Mouse (Mus musculus) forebrain, embryonic 15.5 days (tissue): ENCODE results near the gene Tns1. TPM values are rescaled to one million over a fixed set of nuclear protein-coding genes. Genes with fewer than 3 reads are reported as not detected.

Experiments
- ATAC-seq: fragments of 200-750 bp; cut with Nextera tagmentation; replicated peaks from 2 replicates; pipeline ENCODE4 v1.8.0; 2017; ENCODE audit warnings: mild to moderate bottlenecking, moderate TSS enrichment, moderate library complexity
- H3K27ac ChIP-seq: fragments of 300-500 bp; sonication (generic); replicated peaks from 2 replicates; pipeline ENCODE4 v1.5.1; 2015; ENCODE audit warnings: mild to moderate bottlenecking, inconsistent platforms
- H3K27me3 ChIP-seq: fragments of 300-500 bp; sonication (generic); 2 replicates; pipeline ENCODE4 v1.6.1; 2015; ENCODE audit warnings: inconsistent platforms
- H3K36me3 ChIP-seq: fragments of 300-500 bp; sonication (generic); 2 replicates; pipeline ENCODE4 v1.6.1; 2015; ENCODE audit warnings: mild to moderate bottlenecking, inconsistent platforms
- H3K4me1 ChIP-seq: fragments of 300-500 bp; sonication (generic); 2 replicates; pipeline ENCODE4 v1.6.1; 2015; ENCODE audit warnings: inconsistent platforms
- H3K4me2 ChIP-seq: fragments of 300-500 bp; sonication (generic); replicated peaks from 2 replicates; pipeline ENCODE4 v1.6.1; 2015; ENCODE audit warnings: mild to moderate bottlenecking, inconsistent platforms
- H3K4me3 ChIP-seq: fragments of 300-500 bp; sonication (generic); 2 replicates; pipeline ENCODE4 v1.5.1; 2015; ENCODE audit warnings: mild to moderate bottlenecking, inconsistent platforms
- H3K9ac ChIP-seq: fragments of 300-500 bp; sonication (generic); replicated peaks from 2 replicates; pipeline ENCODE4 v1.6.1; 2015; ENCODE audit warnings: mild to moderate bottlenecking, inconsistent platforms
- H3K9me3 ChIP-seq: fragments of 300-500 bp; sonication (generic); 2 replicates; pipeline ENCODE4 v1.6.1; 2016; ENCODE audit warnings: inconsistent platforms
- WGBS: fragments of 180-500 bp; shearing (Covaris S2); methylation state at CpG from one replicate; pipeline ENCODE4 v1.1.7; 2015; ENCODE audit warnings: mixed read lengths; 5-methylcytosine and 5-hydroxymethylcytosine counted together
- polyA plus RNA-seq: library from polyadenylated mRNA; unstranded; fragments of >200 nt; fragmentation: Nextera tagmentation; extraction: Ambion mirVana; gene quantifications from 2 replicates; pipeline ENCODE4 v1.2.1, GENCODE M21; 2015

The Tns1 gene
- polyA plus RNA-seq, 1 experiment from 2014 or later, result 6.0 TPM

DNA sequence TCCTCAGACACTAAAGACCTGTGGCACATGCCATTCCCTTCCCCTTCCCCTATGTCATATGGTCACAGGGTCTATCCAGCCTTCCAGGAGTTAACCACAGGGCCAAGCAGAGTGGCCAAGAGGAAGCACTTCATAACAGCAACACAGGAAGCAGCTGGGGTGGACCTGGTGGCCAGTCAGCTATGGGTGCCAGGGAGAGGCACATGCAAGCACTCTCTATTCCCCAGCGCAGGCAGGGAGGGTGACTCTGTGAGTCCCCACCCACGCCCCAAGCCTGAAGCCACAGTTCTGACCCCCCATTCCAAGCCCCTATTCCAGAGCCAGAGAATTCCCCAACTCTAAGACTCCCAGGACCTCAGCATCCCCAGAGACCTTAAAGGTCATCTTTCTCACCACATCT lies 89.5 kb downstream of the Tns1 start:
- ATAC-seq, result no peak

DNA sequence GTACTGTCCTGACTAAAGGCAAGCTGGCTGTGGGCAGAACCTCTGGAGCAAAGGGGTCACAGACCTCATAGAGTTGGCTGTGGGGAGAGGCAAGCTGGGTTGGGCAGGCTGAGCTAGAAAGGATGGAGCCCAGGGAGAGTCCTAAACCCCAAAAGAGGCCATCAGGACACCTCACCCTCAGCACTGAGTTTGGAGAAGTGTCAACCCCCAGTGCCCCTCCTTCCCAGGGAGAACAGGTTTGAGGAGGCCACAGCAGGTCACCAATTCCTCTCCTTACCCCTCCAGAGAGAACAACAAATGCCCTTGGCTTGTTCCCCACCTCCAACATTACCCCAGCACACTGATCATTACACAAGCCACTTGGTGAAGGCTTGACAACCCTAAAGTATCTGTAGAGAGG lies 90.0 kb downstream of the Tns1 start:
- Histone ChIP-seq H3K4me2 (no peak overlapping the region), H3K4me1 (peaks cover 25% of the 10 kb centered on the region), H3K27ac (no peak overlapping the region), H3K9me3 (no peaks in the 10 kb centered on the region), H3K36me3 (no peaks in the 10 kb centered on the region), H3K4me3 (no peak overlapping the region), H3K9ac (no peak overlapping the region), H3K27me3 (peaks cover 12% of the 10 kb centered on the region; the same call in 1 of the 2 replicates)
- no peak for ATAC-seq

More for the DNA sequence above, 89.5 kb downstream of the Tns1 start:
- Histone ChIP-seq H3K4me1 (peaks cover 25% of the 10 kb centered on the region), H3K27me3 (peaks cover 12% of the 10 kb centered on the region; the same call in 1 of the 2 replicates), H3K9me3 (no peaks in the 10 kb centered on the region), H3K27ac (no peak overlapping the region), H3K4me3 (no peak overlapping the region), H3K36me3 (no peaks in the 10 kb centered on the region), H3K4me2 (no peak overlapping the region), H3K9ac (no peak overlapping the region)
- 85% methylated on average over 2 of the region's 2 CpGs for WGBS

DNA sequence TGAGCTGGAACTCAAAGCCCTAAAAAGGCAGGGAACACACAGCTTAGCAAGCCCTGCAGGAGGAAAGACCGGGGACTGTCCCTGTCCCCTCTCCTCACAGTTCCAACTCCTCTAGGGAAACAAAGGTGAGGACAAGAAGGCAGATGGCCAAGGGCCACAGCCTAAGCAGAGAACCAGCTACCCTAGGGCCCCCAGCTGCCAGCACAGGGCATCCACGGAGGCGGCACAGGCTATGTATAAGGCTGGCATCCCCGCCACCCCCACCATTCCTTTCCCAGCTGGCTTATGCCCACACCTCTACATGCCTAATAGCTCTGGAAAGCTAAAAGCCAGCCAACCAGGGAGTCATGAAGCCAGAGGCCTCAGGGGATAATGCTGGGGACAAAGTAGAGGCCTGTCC lies 90.8 kb downstream of the Tns1 start:
- H3K27me3 ChIP-seq, result peaks cover 12% of the 10 kb centered on the region; the same call in 1 of the 2 replicates
- no peaks in the 10 kb centered on the region for H3K36me3 ChIP-seq
- no peak for ATAC-seq
- no peak overlapping the region for H3K4me2 ChIP-seq
- no peaks in the 10 kb centered on the region for H3K9me3 ChIP-seq
- WGBS, result 85% methylated on average over 4 of the region's 4 CpGs
- H3K4me1 ChIP-seq, result peaks cover 25% of the 10 kb centered on the region
- no peak overlapping the region for H3K4me3 ChIP-seq
- H3K27ac ChIP-seq, result 0 out of 2 replicates have a peak overlapping the region, but pooled peaks have one; percentile 8
- no peak overlapping the region for H3K9ac ChIP-seq

DNA sequence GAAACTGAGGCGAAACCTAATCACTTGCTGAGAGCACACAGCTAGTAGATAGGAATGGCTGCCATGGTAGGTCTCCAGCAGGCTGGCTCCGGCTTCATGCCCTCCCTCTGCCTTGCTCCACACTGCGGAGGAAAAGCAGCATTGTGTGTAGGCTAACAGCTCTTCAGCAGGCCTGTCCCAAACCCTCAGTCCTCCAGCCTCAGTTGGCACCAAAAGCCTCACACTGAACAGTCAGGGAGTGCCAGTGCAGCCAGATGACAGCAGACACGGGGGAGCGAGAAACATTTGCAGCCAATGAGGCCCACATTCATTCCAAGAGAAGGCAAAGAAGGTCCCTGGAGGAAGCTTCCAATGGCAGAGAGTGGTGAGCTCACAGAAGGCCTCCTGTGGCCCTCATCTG lies 91.3 kb downstream of the Tns1 start:
- H3K4me3 ChIP-seq, result no peak overlapping the region
- WGBS, result 72% methylated on average over 5 of the region's 5 CpGs
- H3K9me3 ChIP-seq, result no peaks in the 10 kb centered on the region
- no peaks in the 10 kb centered on the region for H3K36me3 ChIP-seq
- no peak overlapping the region for H3K9ac ChIP-seq
- H3K4me2 ChIP-seq, result no peak overlapping the region
- peaks cover 27% of the 10 kb centered on the region for H3K4me1 ChIP-seq
- no peak for ATAC-seq
- peaks cover 12% of the 10 kb centered on the region; the same call in 1 of the 2 replicates for H3K27me3 ChIP-seq
- 0 out of 2 replicates have a peak overlapping the region, but pooled peaks have one; percentile 8 for H3K27ac ChIP-seq

DNA sequence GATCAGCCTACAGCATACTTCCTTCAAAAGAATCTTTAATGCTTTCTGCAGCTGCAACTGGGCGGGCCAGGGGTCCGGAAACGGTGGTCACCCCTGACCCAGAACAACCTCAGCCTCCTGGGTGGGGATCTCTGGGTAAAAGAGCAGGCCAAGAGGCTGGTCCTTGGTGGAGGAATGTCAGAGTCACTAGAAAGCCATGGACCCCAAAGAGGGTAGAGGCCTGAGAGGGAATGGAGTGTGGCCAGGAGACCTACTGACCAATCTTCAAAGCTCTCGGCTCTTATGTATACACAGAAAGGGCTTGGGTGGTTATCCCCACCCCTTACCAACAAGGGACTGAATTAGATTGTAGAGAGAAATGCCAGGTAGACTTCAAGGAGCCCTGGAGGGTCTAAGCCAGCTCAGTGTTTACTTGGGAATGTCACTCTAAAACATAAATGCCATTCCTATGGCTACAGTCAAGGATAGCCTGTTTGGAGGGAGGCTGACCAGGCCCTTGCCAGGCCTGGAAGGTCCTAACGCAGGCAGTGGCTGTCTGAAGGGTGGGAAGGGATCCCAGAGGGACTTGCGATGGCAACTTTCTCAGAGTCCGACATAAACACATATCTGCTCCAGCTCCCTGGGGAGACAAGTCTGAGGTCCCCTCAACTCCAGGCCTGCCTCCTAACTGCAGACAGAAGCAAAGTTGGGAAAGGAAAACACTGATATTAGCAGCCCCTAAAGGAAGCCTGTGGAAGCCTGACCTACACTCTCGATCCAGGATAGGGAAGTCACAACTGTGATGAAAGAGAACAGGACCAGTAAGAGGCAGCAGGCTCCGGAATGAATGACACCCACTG lies 92.3 kb downstream of the Tns1 start:
- Histone ChIP-seq H3K36me3 (no peaks in the 10 kb centered on the region), H3K27me3 (peaks cover 10% of the 10 kb centered on the region; the same call in 1 of the 2 replicates), H3K4me2 (no peak overlapping the region), H3K27ac (peak overlapping the region; percentile 51), H3K9ac (no peak overlapping the region), H3K4me3 (no peak overlapping the region), H3K4me1 (peaks cover 32% of the 10 kb centered on the region), H3K9me3 (no peaks in the 10 kb centered on the region)
- 88% methylated on average over 9 of the region's 9 CpGs for WGBS
- no peak for ATAC-seq

DNA sequence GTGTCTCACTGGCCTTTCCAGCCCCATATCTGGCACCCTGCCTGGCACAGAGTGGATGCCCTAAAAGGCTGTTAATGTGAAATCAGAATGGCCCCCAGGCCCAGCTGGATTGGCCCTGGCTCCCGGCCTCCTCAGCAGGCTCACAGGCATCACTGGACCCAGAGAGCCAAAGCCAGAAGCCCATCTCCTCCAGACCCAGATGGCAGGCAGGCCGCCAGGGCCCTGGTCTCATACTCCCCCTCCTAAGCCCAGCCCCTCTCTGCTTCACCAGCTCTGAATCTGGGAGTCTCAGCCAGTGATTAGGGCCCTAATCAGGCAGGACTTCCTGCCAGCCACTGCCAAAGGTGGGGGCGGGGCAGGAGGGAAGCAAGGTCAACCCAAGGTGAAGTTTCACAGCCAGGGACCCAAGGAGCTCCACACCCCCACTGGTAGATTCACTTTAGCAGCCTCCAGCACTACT lies 93.3 kb downstream of the Tns1 start:
- no peak overlapping the region for H3K4me3 ChIP-seq
- no peak overlapping the region for H3K4me2 ChIP-seq
- WGBS, result 18% methylated on average over 3 of the region's 3 CpGs
- peak overlapping the region; percentile 51 for H3K27ac ChIP-seq
- H3K9ac ChIP-seq, result no peak overlapping the region
- peaks cover 26% of the 10 kb centered on the region for H3K4me1 ChIP-seq
- no peaks in the 10 kb centered on the region for H3K9me3 ChIP-seq
- no peaks in the 10 kb centered on the region for H3K36me3 ChIP-seq
- peak; percentile 67 for ATAC-seq
- peaks cover under 1% of the 10 kb centered on the region; the same call in 1 of the 2 replicates for H3K27me3 ChIP-seq

DNA sequence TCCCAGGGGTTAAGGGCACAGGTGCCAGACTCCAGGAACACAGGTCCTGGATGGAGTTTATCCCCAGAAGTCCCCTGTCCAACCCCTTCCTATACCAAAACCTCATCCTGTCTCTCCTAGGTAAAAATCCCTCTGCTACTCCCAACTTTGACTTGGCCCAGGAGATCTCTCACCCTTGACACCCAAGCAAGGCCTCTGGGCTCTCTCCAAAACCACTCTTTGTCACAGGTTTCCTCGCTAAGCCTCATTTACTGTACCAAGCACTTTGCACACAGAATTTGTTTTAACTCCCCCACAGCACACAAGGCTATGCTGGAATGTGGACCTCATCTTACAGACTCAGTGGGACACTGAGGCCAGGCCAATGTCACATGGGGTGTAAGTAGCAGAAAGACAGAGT lies 94.0 kb downstream of the Tns1 start:
- Histone ChIP-seq H3K4me3 (no peak overlapping the region), H3K27me3 (no peaks in the 10 kb centered on the region), H3K36me3 (no peaks in the 10 kb centered on the region), H3K4me2 (no peak overlapping the region), H3K9ac (no peak overlapping the region), H3K27ac (peak overlapping the region; percentile 51; the same call in 1 of the 2 replicates), H3K9me3 (no peaks in the 10 kb centered on the region), H3K4me1 (peaks cover 26% of the 10 kb centered on the region)
- WGBS, result 90% methylated on average over 1 of the region's 1 CpGs
- ATAC-seq, result no peak

DNA sequence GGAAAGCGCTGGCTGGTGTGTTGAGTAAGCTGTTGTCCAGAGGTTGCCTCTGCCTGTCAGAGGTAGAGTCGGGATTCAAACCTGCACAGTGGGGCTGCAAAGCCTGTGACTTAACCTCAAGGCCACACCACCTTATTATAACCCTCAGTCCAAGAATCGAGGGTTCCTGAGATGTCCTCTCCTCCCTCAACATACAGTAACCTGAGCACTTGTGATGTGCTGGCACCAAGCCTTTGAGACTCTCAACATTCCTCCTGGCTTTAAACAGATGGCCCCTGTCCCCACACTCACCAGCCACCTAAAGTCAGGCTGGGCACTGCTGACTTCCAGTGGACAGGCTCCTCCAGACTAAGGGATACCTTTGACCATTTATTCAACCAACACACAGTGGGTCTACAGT lies 94.6 kb downstream of the Tns1 start:
- no peak overlapping the region for H3K4me3 ChIP-seq
- H3K4me1 ChIP-seq, result peaks cover 26% of the 10 kb centered on the region
- H3K27me3 ChIP-seq, result no peaks in the 10 kb centered on the region
- WGBS, result 84% methylated on average over 3 of the region's 3 CpGs
- no peaks in the 10 kb centered on the region for H3K36me3 ChIP-seq
- H3K9ac ChIP-seq, result no peak overlapping the region
- H3K27ac ChIP-seq, result no peak overlapping the region
- H3K9me3 ChIP-seq, result no peaks in the 10 kb centered on the region
- ATAC-seq, result no peak
- H3K4me2 ChIP-seq, result no peak overlapping the region

DNA sequence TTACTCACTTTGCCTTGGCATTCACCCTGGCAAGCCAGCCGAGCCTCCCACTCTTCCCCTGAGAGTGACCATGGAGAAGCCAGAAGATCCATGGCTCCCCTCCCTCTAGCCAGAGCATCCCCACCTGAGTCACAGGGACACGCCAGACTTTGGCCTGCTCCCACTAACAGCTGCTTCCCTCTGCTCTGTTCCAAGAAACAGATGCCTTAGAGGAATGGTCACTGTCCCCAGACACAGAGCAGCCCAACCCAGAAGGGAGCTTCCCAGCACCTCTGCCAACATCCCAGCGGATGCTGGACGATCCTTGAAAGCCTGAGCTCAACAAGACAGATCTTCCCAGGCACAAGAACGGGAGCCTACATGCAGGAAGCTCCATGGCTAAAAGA lies 95.4 kb downstream of the Tns1 start:
- Histone ChIP-seq H3K4me3 (no peak overlapping the region), H3K27me3 (no peaks in the 10 kb centered on the region), H3K9me3 (no peaks in the 10 kb centered on the region), H3K4me2 (no peak overlapping the region), H3K9ac (no peak overlapping the region), H3K4me1 (peaks cover 26% of the 10 kb centered on the region), H3K27ac (no peak overlapping the region), H3K36me3 (no peaks in the 10 kb centered on the region)
- 81% methylated on average over 5 of the region's 5 CpGs for WGBS
- ATAC-seq, result no peak

DNA sequence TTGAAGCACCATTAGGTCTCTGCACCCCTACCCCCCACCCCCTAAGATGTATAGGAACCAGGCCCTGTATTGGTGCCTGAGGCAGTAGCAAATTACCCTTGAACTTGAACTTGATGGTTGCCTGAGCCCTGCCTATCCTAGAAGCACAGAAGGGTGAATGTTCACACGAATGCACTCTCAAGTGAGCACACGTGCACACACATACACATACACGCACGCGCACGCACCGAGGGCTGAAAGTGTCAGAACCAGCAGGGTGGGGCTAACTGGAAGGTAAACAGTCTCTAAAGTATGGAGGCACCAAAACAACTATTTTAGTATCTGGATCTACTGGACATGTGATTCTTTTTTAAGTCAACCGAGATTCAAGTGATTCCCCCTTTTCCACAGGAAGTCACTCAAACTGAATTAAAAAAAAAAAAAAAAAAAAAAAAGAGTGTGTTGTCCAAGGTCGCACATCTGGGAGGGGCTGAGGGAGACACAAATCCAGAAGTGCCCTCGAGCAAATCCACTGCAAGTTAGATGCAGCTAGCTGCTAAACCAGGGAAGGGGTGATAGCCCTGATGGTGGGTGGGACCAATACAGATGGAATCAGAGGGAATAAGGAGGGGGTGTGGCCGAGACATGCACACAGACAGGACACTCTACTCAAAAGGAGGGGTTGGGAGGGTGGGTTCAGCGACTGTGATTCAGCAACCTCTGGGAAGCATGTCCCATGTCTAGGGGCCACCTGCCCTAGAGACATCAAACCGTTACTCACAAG lies 96.0 kb downstream of the Tns1 start:
- no peaks in the 10 kb centered on the region for H3K9me3 ChIP-seq
- no peak for ATAC-seq
- H3K4me3 ChIP-seq, result no peak overlapping the region
- no peaks in the 10 kb centered on the region for H3K27me3 ChIP-seq
- 83% methylated on average over 13 of the region's 13 CpGs for WGBS
- 0 out of 2 replicates have a peak overlapping the region, but pooled peaks have one; percentile 30 for H3K27ac ChIP-seq
- H3K4me2 ChIP-seq, result no peak overlapping the region
- H3K4me1 ChIP-seq, result peaks cover 26% of the 10 kb centered on the region
- H3K36me3 ChIP-seq, result no peaks in the 10 kb centered on the region
- no peak overlapping the region for H3K9ac ChIP-seq

DNA sequence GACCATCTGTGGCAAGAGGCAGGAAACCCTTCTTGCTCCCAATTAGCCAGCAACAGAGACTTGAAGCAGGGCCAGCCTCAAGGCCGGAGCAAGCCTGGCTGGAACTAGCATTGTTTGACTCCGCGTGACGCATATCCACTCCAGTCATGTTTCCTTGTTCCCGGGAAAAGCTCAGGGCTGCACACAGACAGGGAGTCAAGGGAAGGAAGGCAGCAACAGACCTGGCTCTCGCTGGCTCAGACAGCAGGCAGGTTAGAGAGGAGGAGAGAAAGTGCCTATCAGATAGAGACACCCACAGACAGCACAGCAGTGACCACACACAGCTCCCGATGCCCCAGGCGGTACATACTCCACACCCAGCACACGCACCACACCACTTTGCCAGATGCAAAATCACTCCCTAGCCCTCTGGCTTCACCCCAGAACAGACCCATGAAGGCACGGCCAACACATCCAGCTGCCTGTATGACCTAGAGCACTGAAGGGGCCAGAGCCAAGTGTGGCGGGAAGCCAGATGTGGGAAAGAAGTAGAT lies 96.6 kb downstream of the Tns1 start:
- Histone ChIP-seq H3K36me3 (no peaks in the 10 kb centered on the region), H3K27me3 (no peaks in the 10 kb centered on the region), H3K4me1 (peaks cover 23% of the 10 kb centered on the region), H3K4me3 (no peak overlapping the region), H3K9me3 (no peaks in the 10 kb centered on the region), H3K27ac (peak overlapping the region; percentile 30; the same call in 1 of the 2 replicates), H3K4me2 (no peak overlapping the region), H3K9ac (no peak overlapping the region)
- 40% methylated on average over 11 of the region's 11 CpGs for WGBS
- ATAC-seq, result no peak

DNA sequence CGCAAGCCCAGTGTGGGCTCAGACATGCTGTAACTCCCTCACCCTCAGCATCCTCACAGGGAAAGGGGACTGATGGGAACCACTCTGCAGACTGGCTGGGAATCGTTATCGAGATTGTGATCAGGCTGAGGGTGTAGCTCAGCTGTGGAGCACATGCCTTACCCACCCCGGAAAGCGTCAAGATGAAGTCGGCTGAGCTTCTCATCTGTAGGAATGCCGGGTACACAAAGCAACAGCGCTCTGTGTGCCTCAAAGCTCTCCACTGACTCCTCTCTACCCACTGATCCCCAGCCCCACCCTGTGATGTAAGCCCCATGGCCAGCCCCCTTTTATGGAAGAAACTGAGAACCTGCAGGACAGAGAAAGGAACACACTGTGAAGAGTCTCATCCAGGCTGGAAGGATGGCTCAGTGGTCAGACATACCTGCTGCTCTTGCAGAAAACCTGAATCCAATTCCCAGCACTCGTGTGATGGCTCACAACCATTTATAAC lies 97.5 kb downstream of the Tns1 start:
- no peaks in the 10 kb centered on the region for H3K9me3 ChIP-seq
- H3K4me2 ChIP-seq, result no peak overlapping the region
- H3K27me3 ChIP-seq, result no peaks in the 10 kb centered on the region
- 74% methylated on average over 9 of the region's 9 CpGs for WGBS
- no peak overlapping the region for H3K27ac ChIP-seq
- H3K36me3 ChIP-seq, result no peaks in the 10 kb centered on the region
- peaks cover 23% of the 10 kb centered on the region for H3K4me1 ChIP-seq
- H3K9ac ChIP-seq, result no peak overlapping the region
- no peak overlapping the region for H3K4me3 ChIP-seq
- ATAC-seq, result no peak
